Mouse (Mus musculus) kidney, adult 2 months (tissue): ENCODE data around the gene Bach2.

Experiments used
- CTCF ChIP-seq: fragments of 200-500 bp; conservative IDR thresholded peaks from 2 replicates; pipeline ENCODE4 v1.5.1; 2011; ENCODE audit warnings: low read depth, mild to moderate bottlenecking, control low read depth, low read length, moderate library complexity, mixed read lengths; ENCODE audit not compliant: insufficient read depth, insufficient read length
- POLR2A ChIP-seq: fragments of 200-500 bp; IDR thresholded peaks from one replicate; pipeline ENCODE4 v1.6.1; 2011; ENCODE audit warnings: low read depth, low read length, control low read depth

DNA sequence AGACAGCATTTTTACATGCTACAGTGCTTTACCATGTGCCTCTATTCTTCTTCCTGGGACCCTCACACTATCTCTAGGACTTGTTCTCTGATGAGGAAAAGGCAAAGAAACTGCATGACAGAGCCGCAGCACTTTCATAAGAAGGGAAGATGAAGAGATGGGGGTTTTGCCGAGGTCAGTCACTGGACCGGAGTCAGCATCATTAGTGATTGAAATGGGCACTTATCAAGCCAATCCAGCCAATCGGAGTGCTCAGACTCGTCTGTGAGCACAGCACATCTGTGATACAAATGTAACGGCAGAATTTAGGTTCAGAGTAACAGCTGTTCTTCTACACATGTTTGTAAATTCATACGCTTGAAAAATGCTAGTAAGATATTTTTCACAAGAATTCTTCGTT, 293.5 kb downstream of the Bach2 start:
- TF ChIP-seq CTCF (no peak), POLR2A (no peak)
